Mouse (Mus musculus): Measurements from ENCODE around the gene Atg4d.

DNA sequence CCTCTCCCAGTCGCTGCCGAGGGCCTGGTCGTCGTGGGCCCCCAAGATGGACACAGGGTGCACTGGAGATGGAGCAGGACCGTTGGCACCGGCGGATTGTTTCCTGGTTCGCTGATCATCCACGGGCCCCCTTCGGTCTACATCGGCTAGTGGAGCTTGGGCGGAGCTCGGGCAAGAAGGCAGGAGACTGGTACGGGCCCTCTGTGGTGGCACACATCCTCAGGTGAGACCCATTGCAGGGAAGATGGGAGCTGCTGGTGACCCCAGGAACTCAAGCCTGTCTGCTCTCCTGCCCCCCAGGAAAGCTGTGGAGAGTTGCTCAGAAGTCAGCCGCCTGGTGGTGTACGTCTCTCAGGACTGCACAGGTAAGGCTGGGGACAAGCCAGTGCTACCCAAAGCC, 3.2 kb downstream of the Atg4d start:
- no peak for TF ChIP-seq EP300 (IDR thresholded peaks at IDR 0.05; ENCODE audit: low read depth in 1 of 2, low read length in 2 of 2)
- no peak for TF ChIP-seq CTCF (IDR thresholded peaks at IDR 0.05 in 2 of 3, conservative IDR thresholded peaks at IDR 0.05 in 1 of 3; ENCODE audit: control insufficient read depth in 1 of 3, insufficient read depth in 1 of 3, low read depth in 2 of 3, low read length in 3 of 3, poor library complexity in 1 of 3, severe bottlenecking in 1 of 3)
- no peak for TF ChIP-seq BHLHE40 (IDR thresholded peaks at IDR 0.05; ENCODE audit: borderline replicate concordance, low read depth, low read length)
- TF ChIP-seq POLR2A (IDR thresholded peaks at IDR 0.05; ENCODE audit: control insufficient read depth in 1 of 2, insufficient read depth in 1 of 2, low read depth in 1 of 2, low read length in 2 of 2, poor library complexity in 1 of 2) = no peak
